Mouse (Mus musculus) embryonic facial prominence, embryonic 11.5 days (tissue): ENCODE data around the gene Bach2. TPM values are rescaled to one million over a fixed set of nuclear protein-coding genes. Genes with fewer than 3 reads are reported as not detected.

Experiments used
- ATAC-seq: fragments of 200-750 bp; cut with Nextera tagmentation; replicated peaks from 2 replicates; pipeline ENCODE4 v1.8.0; 2017; ENCODE audit warnings: low read depth; ENCODE audit not compliant: insufficient number of reproducible peaks, low FRiP score, low TSS enrichment
- DNase-seq: peaks from one replicate; pipeline ENCODE4 v3.0.0-alpha.2; 2015; ENCODE audit warnings: low spot score
- H3K27ac ChIP-seq: fragments of 300-500 bp; sonication (generic); replicated peaks from 2 replicates; pipeline ENCODE4 v1.5.1; 2014; ENCODE audit warnings: mild to moderate bottlenecking, low read depth, low read length, control low read depth
- H3K27me3 ChIP-seq: fragments of 300-500 bp; sonication (generic); 2 replicates; pipeline ENCODE4 v1.6.1; 2014; ENCODE audit warnings: mild to moderate bottlenecking, low read length, moderate library complexity, mixed read lengths; ENCODE audit not compliant: control insufficient read depth, insufficient read depth
- H3K36me3 ChIP-seq: fragments of 300-500 bp; sonication (generic); replicated peaks from 2 replicates; pipeline ENCODE4 v1.6.1; 2014; ENCODE audit warnings: low read depth, mild to moderate bottlenecking, low read length, moderate library complexity, mixed read lengths; ENCODE audit not compliant: control insufficient read depth, insufficient read depth
- H3K4me1 ChIP-seq: fragments of 300-500 bp; sonication (generic); 2 replicates; pipeline ENCODE4 v1.6.1; 2014; ENCODE audit warnings: low read length, mixed read lengths; ENCODE audit not compliant: control insufficient read depth, insufficient read depth
- H3K4me2 ChIP-seq: fragments of 300-500 bp; sonication (generic); 2 replicates; pipeline ENCODE4 v1.6.1; 2014; ENCODE audit warnings: low read depth, mild to moderate bottlenecking, control low read depth, low read length, moderate library complexity
- H3K4me3 ChIP-seq: fragments of 300-500 bp; sonication (generic); 2 replicates; pipeline ENCODE4 v1.5.1; 2014; ENCODE audit warnings: low read depth, low read length, control low read depth
- H3K9ac ChIP-seq: fragments of 300-500 bp; sonication (generic); replicated peaks from 2 replicates; pipeline ENCODE4 v1.6.1; 2014; ENCODE audit warnings: mild to moderate bottlenecking, control low read depth, low read length
- H3K9me3 ChIP-seq: fragments of 300-500 bp; sonication (generic); replicated peaks from 2 replicates; pipeline ENCODE4 v1.6.1; 2016; ENCODE audit warnings: mild to moderate bottlenecking, low read length, inconsistent platforms, mixed read lengths; ENCODE audit not compliant: control insufficient read depth
- WGBS: fragments of 180-500 bp; shearing (Covaris S2); extraction: QIAGEN DNeasy Blood & Tissue Kit; methylation state at CpG from one replicate; pipeline ENCODE4 v1.1.7; 2014; 5-methylcytosine and 5-hydroxymethylcytosine counted together
- polyA plus RNA-seq: library from polyadenylated mRNA; unstranded; fragments of >200 nt; fragmentation: Nextera tagmentation; extraction: Ambion mirVana; gene quantifications from 2 replicates; pipeline ENCODE4 v1.2.1, GENCODE M21; 2014

The Bach2 gene
- polyA plus RNA-seq, 1 experiment from 2014 or later, result 11.5 TPM

DNA sequence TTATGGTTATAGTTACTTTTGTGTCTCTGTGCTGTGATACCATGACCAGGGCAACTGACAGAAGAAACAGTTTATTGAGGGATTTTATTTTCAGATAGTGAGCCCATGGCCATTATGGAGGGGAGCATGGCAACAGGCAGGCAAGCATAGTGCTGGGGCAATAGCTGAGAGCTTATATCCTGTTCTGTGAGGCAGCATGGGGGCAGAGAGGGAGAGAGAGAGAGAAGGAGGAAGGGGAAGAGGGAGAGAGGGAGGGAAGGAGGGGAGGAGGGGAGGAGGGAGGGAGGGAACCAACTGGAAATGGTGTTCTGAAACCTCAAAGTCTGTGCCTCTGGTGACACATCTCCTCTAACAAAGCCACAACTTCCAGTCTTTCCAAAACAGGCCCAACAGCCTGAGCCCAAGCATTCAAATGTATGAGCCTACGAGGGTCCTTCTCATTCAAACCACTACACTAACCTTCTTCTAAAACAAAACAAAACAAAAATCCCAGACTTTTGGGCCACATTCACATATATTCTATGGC is 206.1 kb downstream of the Bach2 start:
- WGBS, result 96% methylated on average over 1 of the region's 1 CpGs
- ATAC-seq, result no peak
- no peak for DNase-seq

DNA sequence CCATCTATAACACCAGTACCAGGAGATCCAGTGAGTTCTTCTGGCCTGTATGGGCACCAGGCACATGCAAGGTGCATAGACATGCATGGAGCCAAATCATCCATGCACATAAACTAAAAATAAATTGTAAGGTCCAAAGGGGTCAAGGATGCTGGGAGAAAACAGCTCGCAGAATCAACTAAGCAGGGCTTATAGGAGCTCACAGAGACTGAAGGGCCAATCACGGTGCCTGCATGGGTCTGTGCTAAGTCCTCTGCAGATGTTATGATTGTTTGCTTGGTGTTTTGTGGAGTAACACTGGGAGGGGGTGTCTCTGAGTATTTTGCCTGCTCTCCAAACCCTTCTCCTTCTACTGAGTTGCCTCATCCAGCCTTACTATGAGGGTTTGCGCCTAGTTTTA is 209.2 kb downstream of the Bach2 start:
- no peaks in the 10 kb centered on the region for H3K36me3 ChIP-seq
- H3K9ac ChIP-seq, result no peak overlapping the region
- H3K27me3 ChIP-seq, result no peaks in the 10 kb centered on the region
- no peak overlapping the region for H3K4me2 ChIP-seq
- DNase-seq, result no peak
- no peak for ATAC-seq
- H3K27ac ChIP-seq, result no peak overlapping the region
- no peaks in the 10 kb centered on the region for H3K4me1 ChIP-seq
- 93% methylated on average over 3 of the region's 3 CpGs for WGBS
- H3K9me3 ChIP-seq, result no peaks in the 10 kb centered on the region
- H3K4me3 ChIP-seq, result no peak overlapping the region

More for the DNA sequence above, 206.1 kb downstream of the Bach2 start:
- no peak overlapping the region for H3K4me3 ChIP-seq
- no peaks in the 10 kb centered on the region for H3K27me3 ChIP-seq
- no peak overlapping the region for H3K27ac ChIP-seq
- no peaks in the 10 kb centered on the region for H3K4me1 ChIP-seq
- H3K9ac ChIP-seq, result no peak overlapping the region
- H3K4me2 ChIP-seq, result no peak overlapping the region
- H3K9me3 ChIP-seq, result no peaks in the 10 kb centered on the region
- no peaks in the 10 kb centered on the region for H3K36me3 ChIP-seq

DNA sequence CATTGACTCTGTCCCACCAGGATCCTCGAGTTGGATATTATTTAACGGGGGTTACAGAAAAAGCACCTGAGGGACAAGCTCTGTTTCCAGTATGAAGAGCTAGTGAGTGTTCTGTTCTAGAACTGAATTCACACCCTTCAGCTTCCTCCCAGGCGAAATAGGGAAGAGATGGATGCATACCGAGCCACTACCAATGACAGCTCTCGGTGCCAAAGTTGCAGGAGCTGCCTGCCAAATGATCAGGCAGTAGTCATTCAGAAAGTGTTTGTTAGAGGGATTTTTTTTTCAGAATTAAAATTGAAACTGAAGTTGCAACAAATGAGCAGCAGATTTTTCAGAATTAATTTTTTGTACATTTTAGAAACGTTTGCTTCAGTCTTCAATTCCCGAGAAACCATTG is 223.4 kb downstream of the Bach2 start:
- Histone ChIP-seq H3K9me3 (no peaks in the 10 kb centered on the region), H3K9ac (no peak overlapping the region), H3K36me3 (no peaks in the 10 kb centered on the region), H3K4me2 (no peak overlapping the region), H3K27me3 (no peaks in the 10 kb centered on the region), H3K27ac (no peak overlapping the region), H3K4me1 (no peaks in the 10 kb centered on the region), H3K4me3 (no peak overlapping the region)
- ATAC-seq (no peak), DNase-seq (no peak)
- 87% methylated on average over 7 of the region's 7 CpGs for WGBS

DNA sequence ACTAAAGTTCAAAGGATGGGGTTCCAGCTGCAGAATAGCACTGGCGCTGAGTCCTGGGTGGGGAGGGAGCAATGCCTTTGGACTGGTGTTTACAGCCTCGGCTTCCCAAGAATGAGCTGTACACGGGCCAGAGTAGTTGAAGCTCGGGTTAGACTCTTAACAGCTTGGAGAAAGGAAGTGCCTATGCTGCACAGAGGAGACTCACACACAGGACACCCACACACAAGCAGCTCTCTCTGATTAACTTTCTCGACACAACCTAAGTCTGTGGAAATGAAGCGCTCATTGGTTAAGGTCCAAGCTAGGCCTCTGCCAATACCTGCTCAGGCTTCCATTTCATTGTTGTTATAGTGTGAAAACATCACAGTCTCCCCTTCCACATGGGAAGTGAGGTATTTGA is 224.5 kb downstream of the Bach2 start:
- ATAC-seq (no peak), DNase-seq (no peak)
- H3K9me3 ChIP-seq, result no peaks in the 10 kb centered on the region
- H3K4me1 ChIP-seq, result no peaks in the 10 kb centered on the region
- 89% methylated on average over 6 of the region's 6 CpGs for WGBS
- H3K27ac ChIP-seq, result no peak overlapping the region
- no peaks in the 10 kb centered on the region for H3K27me3 ChIP-seq
- no peak overlapping the region for H3K9ac ChIP-seq
- no peak overlapping the region for H3K4me2 ChIP-seq
- H3K4me3 ChIP-seq, result no peak overlapping the region
- H3K36me3 ChIP-seq, result no peaks in the 10 kb centered on the region

DNA sequence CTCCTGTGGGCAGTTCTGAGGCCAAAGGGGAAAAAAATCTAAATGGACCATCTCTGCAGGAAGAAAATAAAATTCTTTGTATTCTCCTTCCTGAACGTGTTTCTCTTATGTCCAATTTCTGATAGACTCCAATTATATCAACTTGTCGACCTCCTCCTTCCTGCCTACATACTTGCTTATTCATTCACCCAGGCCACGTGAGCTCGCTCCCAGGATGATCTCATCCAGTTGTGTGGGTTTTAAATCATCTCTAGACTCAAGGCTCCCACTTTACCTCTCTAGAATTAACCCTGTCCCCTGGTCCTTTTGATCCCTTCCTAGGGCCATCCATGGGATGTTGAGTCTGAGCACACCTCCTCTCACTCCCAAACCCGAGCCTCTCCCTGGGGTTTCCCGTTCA is 225.9 kb downstream of the Bach2 start:
- ATAC-seq (no peak), DNase-seq (no peak)
- no peaks in the 10 kb centered on the region for H3K9me3 ChIP-seq
- H3K27ac ChIP-seq, result no peak overlapping the region
- no peaks in the 10 kb centered on the region for H3K36me3 ChIP-seq
- no peak overlapping the region for H3K9ac ChIP-seq
- H3K27me3 ChIP-seq, result no peaks in the 10 kb centered on the region
- H3K4me3 ChIP-seq, result no peak overlapping the region
- no peak overlapping the region for H3K4me2 ChIP-seq
- no peaks in the 10 kb centered on the region for H3K4me1 ChIP-seq
- 83% methylated on average over 6 of the region's 6 CpGs for WGBS

DNA sequence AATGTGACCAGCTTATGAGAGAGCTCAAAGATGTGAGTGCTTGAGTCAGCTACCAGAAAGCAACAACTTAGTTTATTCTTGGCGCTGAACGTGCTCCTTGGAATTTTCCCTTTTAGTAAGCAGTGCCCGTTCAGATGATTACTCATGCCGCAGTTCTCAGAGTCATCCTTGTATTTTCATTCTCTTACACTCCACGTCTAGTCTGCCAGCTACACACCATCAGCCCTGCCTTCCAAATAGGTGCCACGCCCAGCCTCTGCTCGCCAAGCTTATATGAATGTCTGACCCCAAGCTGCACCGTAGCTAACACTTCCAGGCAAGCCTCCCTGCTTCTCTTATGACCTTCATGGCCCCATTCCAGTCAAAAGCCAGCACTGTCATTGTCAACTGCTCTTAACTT is 227.4 kb downstream of the Bach2 start:
- Histone ChIP-seq H3K9me3 (no peaks in the 10 kb centered on the region), H3K9ac (no peak overlapping the region), H3K27ac (no peak overlapping the region), H3K27me3 (no peaks in the 10 kb centered on the region), H3K4me1 (no peaks in the 10 kb centered on the region), H3K36me3 (no peaks in the 10 kb centered on the region), H3K4me2 (no peak overlapping the region), H3K4me3 (no peak overlapping the region)
- 83% methylated on average over 8 of the region's 8 CpGs for WGBS
- ATAC-seq (no peak), DNase-seq (no peak)

DNA sequence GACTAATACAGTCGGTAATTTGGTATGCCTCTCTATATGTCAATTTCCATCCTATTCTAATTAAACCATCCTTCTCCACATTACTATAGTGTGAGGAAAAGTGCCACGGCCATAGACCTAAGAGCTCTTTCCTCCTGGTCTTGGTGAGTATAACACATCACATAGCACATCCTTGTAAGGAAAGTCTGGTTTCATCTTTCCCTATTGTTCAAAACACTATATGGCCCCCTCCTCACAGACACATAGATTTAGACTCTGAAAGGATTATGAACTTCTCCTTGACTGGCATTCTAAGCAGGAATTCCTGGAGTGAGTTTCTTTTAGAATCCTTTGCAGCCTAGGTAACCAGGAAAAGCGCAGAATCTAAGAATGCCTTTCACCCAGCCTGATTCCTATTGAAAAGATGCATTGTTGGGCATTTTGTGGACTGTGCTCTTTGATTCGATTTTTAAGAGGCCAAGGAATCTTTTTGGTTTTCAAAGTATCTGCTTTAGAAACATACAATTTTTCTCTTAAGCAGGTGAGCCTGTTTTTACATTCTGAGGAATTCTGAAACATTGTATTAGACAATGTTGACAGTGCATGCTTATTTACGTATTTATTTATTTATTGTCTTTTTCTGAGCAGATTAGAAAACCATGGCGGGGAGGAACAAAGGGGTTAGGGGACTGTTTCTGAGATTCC is 239.5 kb downstream of the Bach2 start:
- H3K4me3 ChIP-seq, result no peak overlapping the region
- H3K9ac ChIP-seq, result no peak overlapping the region
- WGBS, result 68% methylated on average over 6 of the region's 6 CpGs
- H3K36me3 ChIP-seq, result no peaks in the 10 kb centered on the region
- ATAC-seq, result no peak
- peaks cover 11% of the 10 kb centered on the region for H3K4me1 ChIP-seq
- no peak for DNase-seq
- no peaks in the 10 kb centered on the region for H3K27me3 ChIP-seq
- no peak overlapping the region for H3K27ac ChIP-seq
- H3K9me3 ChIP-seq, result no peaks in the 10 kb centered on the region
- H3K4me2 ChIP-seq, result no peak overlapping the region

DNA sequence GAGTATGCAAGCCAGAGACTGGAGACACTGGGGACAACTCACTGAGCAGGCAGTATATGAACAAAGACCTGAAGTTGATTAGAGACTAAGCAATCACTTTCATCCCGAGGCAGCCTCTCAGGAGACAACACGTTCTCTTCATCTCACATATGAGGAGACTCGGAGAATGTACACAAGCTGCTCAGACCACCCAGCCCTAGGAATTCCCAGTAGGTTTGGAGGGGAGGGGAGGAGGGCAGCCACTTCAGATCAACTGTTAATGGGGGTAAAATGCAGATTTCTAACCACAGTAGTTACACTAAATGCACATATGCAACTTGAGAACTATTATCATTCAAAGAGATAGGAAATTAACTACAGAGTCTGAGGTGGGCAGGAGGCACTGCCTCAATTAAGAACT is 240.6 kb downstream of the Bach2 start:
- peaks cover 11% of the 10 kb centered on the region for H3K4me1 ChIP-seq
- ATAC-seq (no peak), DNase-seq (no peak)
- H3K9ac ChIP-seq, result no peak overlapping the region
- 19% methylated on average over 3 of the region's 3 CpGs for WGBS
- no peak overlapping the region for H3K4me2 ChIP-seq
- no peak overlapping the region for H3K4me3 ChIP-seq
- no peak overlapping the region for H3K27ac ChIP-seq
- H3K27me3 ChIP-seq, result no peaks in the 10 kb centered on the region
- no peaks in the 10 kb centered on the region for H3K36me3 ChIP-seq
- no peaks in the 10 kb centered on the region for H3K9me3 ChIP-seq
